Mouse (Mus musculus) gastrocnemius, postnatal 4 days (tissue): ENCODE results near the gene Frmpd2. TPM values are rescaled to one million over a fixed set of nuclear protein-coding genes. Genes with fewer than 3 reads are reported as not detected.

ENCODE experiments used
- DNase-seq, 2 experiments: peaks; one replicate each; pipeline ENCODE4 v3.0.0; 2021 to 2022; ENCODE audit warnings: low spot score in 2 of 2, mixed read lengths in 2 of 2
- total RNA-seq, 2 experiments: library from RNA; stranded (reverse); gene quantifications; 2 replicates each; pipeline ENCODE4 v1.2.3; 2021

Gene Frmpd2
- total RNA-seq, 2 experiments from 2014 or later = not detected

GRCm38 (mm10) chr14:33607431-33607830, 135.9 kb downstream of the Frmpd2 start:
- DNase-seq = no peak

Other genes with a start within 250 kb of the Frmpd2 start
- gene Mapk8, start 24.5 kb upstream of the Frmpd2 start, total RNA-seq = 10 to 100 TPM; 33.2 to 39.7 TPM
- not detected for gene Ptpn20, start 117.5 kb downstream of the Frmpd2 start, total RNA-seq